Mouse (Mus musculus) naive thymus-derived CD4-positive, alpha-beta T cell, adult 2 months (primary cell): Measurements from ENCODE around the gene Olfr1411.

Experiments
- DNase-seq: peaks from one replicate; pipeline ENCODE4 v3.0.0-alpha.2; 2011; ENCODE audit warnings: low read depth

The Olfr1411 gene

GRCm38 (mm10) chr1:92594111-92594510 lies at the start of gene Olfr1411:
Gene Olfr1411 (plus strand): TSS chr1:92594411.
- DNase-seq: no peak

DNA sequence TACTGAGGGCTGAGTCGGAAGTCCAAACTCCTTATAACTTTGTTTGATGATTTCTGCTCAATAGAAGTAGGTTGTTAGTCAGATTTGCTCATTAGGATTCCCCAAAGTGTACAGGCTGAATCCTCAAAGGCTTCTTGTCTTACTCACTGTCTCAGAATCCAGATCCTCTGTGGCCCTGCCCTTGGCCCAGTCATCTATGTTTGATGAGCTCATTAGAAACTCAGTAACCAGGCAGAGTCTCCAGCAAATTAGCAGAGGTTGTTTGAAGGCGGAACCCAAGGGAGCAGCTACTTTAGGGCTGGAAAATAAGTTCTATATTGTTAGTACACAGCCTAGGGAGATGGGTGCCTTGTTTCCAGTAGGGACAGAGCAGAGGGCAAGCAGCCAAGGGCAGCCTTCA lies 48.3 kb upstream of the Olfr1411 start:
- DNase-seq: no peak

GRCm38 (mm10) chr1:92571022-92571421 lies 23.2 kb upstream of the Olfr1411 start, which contains the start of gene Olfr1413:
Gene Olfr1413 (plus strand): TSS chr1:92571322.
- no peak for DNase-seq

DNA sequence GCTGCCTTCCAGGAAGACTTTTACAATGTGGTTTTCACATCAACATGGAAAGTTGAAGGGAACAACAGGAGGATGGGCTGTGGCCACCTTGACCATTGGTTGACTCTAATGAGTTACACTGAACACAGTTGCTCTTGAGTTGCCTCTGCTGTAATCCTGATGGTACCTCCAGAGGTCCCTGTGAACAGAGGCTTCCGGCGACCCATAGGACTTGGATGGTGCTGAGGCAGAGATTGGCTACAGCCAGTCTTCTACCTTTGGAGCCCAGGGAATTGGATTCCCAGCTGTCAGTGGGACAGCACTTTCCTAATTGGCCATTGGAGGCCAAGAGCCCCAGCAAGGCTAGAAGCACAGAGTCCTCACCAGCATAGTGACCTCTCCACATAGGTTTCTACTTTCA lies 8.7 kb upstream of the Olfr1411 start, which contains the start of gene Olfr1412:
Gene Olfr1412 (plus strand): TSS at position 301 of the 400 bp plus-strand sequence.
- DNase-seq: no peak

DNA sequence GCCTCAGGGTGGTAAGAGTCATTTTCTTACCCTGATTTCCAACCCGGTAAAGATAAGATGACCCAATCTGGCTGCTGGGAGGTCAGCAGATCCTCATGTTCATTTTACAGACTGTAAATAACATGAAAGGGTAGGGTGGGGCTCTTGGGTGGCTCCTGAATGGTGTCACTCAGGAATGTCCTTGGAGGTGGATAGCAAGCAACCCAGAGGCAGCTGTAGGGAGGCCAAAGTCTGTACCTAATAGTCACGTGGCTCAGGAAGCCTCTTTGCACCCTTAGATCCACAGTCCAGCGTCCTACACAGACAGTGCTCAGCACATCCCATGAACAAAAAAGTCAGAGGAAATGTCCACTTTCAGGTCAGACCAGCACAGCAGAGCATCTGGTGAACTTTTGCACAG lies 1.8 kb downstream of the Olfr1411 start:
- no peak for DNase-seq

- no peak for DNase-seq
Measured at GRCm38 (mm10) chr1:92605482-92605881, 11.3 kb downstream of the Olfr1411 start, which contains the start of gene Olfr1410. Gene Olfr1410 (plus strand): TSS chr1:92605782.

GRCm38 (mm10) chr1:92607711-92608110 lies 13.5 kb downstream of the Olfr1411 start:
- DNase-seq: no peak

- DNase-seq: peak; percentile 74
Measured at GRCm38 (mm10) chr1:92611008-92611407, 16.8 kb downstream of the Olfr1411 start.

- no peak for DNase-seq
Measured at GRCm38 (mm10) chr1:92613175-92613574, 19.0 kb downstream of the Olfr1411 start.

- peak; percentile 36 for DNase-seq
Measured at GRCm38 (mm10) chr1:92614516-92614915, 20.3 kb downstream of the Olfr1411 start.

DNA sequence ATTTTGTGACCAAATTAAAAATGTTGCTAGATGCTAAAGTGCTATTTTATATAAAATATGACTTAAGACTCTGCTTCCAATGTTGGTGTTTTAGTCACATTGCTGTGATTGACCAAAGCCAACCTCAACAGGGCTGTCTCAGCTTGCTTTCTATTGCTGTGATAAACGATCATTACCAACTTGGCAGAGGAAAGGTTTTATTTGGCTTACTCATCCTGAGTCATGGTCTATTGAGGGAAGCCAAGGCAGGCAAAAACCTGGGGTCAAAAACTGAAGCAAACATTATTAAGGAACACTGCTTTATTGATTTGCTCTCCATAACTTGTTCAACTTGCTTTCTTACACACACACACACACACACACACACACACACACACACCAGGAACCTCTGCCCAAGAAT lies 21.8 kb downstream of the Olfr1411 start:
- no peak for DNase-seq

- DNase-seq: no peak
Measured at GRCm38 (mm10) chr1:92617488-92617887, 23.3 kb downstream of the Olfr1411 start, which contains the start of gene Olfr12. Gene Olfr12 (plus strand): TSS chr1:92617788.

GRCm38 (mm10) chr1:92618360-92618759 lies 24.1 kb downstream of the Olfr1411 start:
- no peak for DNase-seq

DNA sequence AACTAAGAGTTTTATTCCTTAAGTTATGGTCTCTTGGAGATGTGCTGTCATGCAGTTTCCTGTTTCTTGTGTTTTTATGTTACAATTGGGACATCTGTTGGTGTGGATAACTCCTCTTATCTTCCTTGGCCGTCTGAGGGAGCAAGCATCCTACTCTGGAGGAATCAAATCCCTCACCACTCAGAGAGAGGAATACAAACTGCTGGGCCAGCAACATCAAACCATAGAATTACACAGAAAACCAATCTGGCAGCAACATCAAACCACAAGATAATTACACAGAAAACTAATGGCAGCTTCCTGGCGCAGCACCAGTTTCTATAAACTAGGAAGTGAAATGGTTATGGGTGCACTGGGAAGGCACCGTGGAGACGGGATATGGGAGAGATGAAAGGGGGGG lies 34.0 kb downstream of the Olfr1411 start:
- DNase-seq: no peak

DNA sequence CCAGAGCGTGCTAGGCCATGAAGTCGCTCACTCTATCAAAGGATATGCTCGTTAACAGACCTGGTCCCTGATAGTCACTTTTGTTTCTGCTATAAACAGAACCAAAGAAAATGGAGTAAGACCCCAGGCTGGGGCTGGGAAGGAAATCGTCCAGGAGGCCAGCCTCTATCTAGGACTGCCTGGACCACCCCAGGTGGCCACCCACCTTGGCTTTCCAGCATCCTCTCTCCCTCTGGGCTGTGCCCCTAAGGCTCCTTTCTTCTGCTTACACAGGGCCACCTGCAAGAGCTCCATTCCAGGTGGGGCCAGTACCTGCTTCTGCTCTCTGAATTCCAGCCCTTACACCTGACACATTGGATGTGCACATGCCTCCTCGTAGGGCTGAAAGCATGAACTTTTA lies 38.0 kb downstream of the Olfr1411 start:
- no peak for DNase-seq

GRCm38 (mm10) chr1:92632948-92633347 lies 38.7 kb downstream of the Olfr1411 start:
- DNase-seq: peak; percentile 71

DNA sequence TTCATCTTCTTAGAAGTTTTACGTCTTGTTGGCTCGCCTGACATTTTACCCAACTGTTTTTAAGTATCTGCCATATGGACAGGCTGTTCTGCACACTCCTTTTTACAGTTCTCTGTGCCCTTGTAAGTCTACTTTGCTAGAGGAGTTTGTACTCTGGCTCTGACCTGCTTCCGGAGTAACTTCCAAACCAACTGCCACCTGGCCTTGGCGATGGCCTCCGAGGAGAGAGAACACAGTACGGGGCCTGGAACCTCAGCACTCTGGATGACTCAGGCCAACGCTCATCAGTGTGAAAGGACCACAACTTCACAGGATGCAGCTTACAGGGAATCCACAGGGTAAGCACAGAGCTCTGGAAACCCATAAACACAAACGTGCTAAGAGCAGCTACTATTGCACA lies 39.5 kb downstream of the Olfr1411 start:
- DNase-seq: no peak

DNA sequence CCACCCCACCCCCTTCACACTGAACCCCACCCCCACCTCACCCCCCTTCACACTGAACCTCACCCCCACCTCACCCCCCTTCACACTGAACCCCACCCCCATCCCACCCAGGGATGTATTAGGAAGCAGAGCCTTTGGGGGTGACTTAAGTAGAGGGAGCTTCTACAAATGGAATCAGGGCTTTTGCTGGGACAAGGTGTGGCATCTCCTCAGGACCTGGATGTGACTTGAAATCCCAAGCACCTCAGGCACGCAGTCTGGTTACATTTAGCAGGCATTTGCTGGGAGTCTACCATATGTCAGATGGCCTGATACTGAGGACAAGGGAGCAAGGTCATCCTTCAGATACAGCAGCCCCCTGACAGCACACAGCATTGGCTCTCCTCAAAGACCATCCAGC lies 40.4 kb downstream of the Olfr1411 start:
- DNase-seq: no peak

DNA sequence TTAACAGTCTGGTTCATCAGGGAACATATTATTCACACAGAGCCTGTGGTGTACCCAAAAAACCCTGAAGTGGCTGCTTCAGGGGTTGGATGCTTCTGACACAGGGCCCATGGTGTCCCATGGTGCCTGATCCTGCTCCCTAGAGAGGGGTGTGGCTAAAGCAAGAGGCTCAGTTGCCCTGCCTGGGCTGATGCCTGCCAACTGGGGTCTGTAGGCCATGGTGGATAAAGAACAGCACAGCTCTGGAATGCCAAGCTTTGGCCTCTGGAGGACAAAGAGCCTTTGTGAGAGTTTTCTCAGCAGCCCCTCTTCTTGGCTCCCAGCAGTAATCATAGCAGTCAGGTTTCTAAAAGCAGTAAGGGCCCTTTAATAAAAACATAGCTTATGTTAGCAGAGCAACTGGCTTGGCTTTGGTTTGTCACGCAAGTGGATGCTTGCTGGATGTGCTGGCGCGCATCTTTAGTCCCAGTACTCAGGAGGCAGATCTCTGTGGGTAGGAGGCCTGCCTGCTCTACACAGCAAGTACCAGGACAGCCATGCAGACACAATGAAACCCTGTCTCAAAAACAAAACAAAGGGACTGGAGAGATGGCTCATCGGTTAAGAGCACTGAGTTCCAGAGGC lies 40.9 kb downstream of the Olfr1411 start:
- no peak for DNase-seq

DNA sequence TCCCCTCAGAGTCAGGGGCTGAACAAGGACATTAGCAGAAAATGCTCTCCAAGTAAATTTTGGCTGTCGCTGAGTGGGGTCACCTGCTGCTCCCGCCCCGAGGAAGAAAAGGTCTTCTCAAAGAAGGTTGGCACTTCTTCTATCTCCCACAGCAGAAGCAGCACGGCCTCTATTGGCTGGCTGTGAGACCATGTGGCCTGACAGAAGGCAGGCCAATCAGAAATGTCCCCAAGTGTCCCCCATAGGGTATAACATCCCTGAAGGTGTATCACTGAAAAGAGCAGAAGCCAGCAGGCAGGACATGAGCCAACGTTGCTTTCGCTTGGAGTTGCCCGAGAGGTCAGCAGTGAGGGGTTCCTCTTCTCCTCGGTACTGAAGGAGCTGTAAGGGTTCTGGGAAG lies 41.8 kb downstream of the Olfr1411 start:
- DNase-seq: no peak

- DNase-seq: no peak
Measured at GRCm38 (mm10) chr1:92636676-92637075, 42.5 kb downstream of the Olfr1411 start.

GRCm38 (mm10) chr1:92637501-92638172 lies 43.4 kb downstream of the Olfr1411 start:
- no peak for DNase-seq

DNA sequence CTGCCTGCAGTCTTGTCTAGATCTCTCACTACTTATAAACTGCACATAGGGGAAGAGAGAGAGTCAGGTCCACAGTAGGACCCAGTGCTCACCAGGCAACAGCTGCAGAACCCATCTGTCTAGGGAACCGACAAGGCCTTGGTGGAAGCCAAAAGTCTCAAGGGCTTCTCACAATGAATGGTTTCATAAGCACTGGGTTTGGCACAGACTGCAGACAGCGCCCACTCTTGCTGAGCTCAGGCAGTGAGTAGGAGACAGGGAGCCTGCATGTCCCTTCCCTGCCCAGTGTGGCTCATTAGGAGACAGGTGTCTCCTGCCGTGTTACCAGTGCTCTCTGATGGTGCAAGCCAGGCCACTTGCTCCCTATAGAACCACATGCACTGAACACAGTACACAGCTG lies 44.0 kb downstream of the Olfr1411 start:
- DNase-seq: no peak

DNA sequence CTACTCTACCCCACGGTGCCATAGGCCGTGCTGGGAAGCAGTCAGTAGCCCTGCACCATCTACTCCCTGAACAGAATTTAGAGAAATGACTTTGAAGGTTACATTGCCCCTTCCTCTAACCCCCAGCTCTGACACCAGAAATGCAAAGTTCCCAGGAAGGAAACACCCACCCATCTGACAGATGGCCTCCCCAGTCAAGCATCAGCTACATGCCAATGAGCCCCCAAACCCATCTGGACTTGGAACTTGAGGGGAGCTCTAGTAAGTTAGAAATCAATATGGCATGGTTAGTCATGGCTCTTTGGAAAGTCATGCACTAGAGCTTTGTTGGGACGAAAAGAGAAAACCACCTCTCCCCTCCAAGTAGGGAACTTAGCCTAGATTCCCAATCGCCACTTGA lies 44.5 kb downstream of the Olfr1411 start:
- no peak for DNase-seq
